In genomic region chr7:45370475-45371311, GRCm38 (mm10) we compare ENCODE assay signal across 7 mouse cellular contexts. TPM values are rescaled to one million over a fixed set of nuclear protein-coding genes. Genes with fewer than 3 reads are reported as not detected.
DNase-seq lines count a peak whose midpoint lies in the region; ATAC-seq and TF ChIP-seq lines count a peak whose summit lies in the region.

Gene Lin7b, minus strand, starts transcription at chr7:45370583.

- peaks cover 23% of the 10 kb centered on the region for H3K27me3 ChIP-seq in embryonic facial prominence, embryonic 15.5 days
- H3K27me3 ChIP-seq in limb, embryonic 12.5 days, result peaks cover 39% of the 10 kb centered on the region
- peaks cover 7% of the 10 kb centered on the region; the same call in 1 of the 2 replicates for H3K27me3 ChIP-seq in midbrain, embryonic 15.5 days (replicated peaks)

- no peak within 1 kb of the TSS for H3K4me3 ChIP-seq in bone marrow, adult 2 months (replicated peaks; ENCODE audit: control insufficient read depth, low read depth, low read length)
- peak within 1 kb of the TSS; percentile 58 for H3K4me3 ChIP-seq in embryonic facial prominence, embryonic 15.5 days (replicated peaks)
- peak within 1 kb of the TSS; percentile 53 for H3K4me3 ChIP-seq in limb, embryonic 12.5 days (replicated peaks)
- peak within 1 kb of the TSS; percentile 48 for H3K4me3 ChIP-seq in midbrain, embryonic 15.5 days

- 12% methylated on average over 28 of the region's 28 CpGs for whole genome bisulfite sequencing in bone marrow, adult 2 months
- WGBS in embryonic facial prominence, embryonic 15.5 days, result 10% methylated on average over 28 of the region's 28 CpGs
- 12% methylated on average over 28 of the region's 28 CpGs for WGBS in limb, embryonic 12.5 days
- 10% methylated on average over 28 of the region's 28 CpGs for WGBS in midbrain, embryonic 15.5 days

- H3K36me3 ChIP-seq in embryonic facial prominence, embryonic 15.5 days, result peaks cover 27% of the 10 kb centered on the region
- peaks cover 34% of the 10 kb centered on the region for H3K36me3 ChIP-seq in limb, embryonic 12.5 days
- peaks cover 12% of the 10 kb centered on the region for H3K36me3 ChIP-seq in midbrain, embryonic 15.5 days (replicated peaks)

- DNase-seq in heart, adult 8-10 months (ENCODE audit: low spot score), result peak; percentile 67
- peak; percentile 90 to 91 for DNase-seq in kidney, adult 8-10 months
- peak; percentile 84 to 90 for DNase-seq in spleen, adult 18-20 months

- H3K27ac ChIP-seq in bone marrow, adult 2 months (ENCODE audit: control insufficient read depth, insufficient read depth, low read depth, low read length, poor library complexity), result no peak within 1 kb of the TSS
- H3K27ac ChIP-seq in embryonic facial prominence, embryonic 15.5 days (replicated peaks), result no peak within 1 kb of the TSS
- no peak within 1 kb of the TSS for H3K27ac ChIP-seq in limb, embryonic 12.5 days
- H3K27ac ChIP-seq in midbrain, embryonic 15.5 days, result peak within 1 kb of the TSS; percentile 35; the same call in 1 of the 2 replicates

- H3K9me3 ChIP-seq in embryonic facial prominence, embryonic 15.5 days (replicated peaks), result no peaks in the 10 kb centered on the region
- H3K9me3 ChIP-seq in limb, embryonic 12.5 days, result no peaks in the 10 kb centered on the region
- no peaks in the 10 kb centered on the region for H3K9me3 ChIP-seq in midbrain, embryonic 15.5 days

- H3K4me1 ChIP-seq in bone marrow, adult 2 months (ENCODE audit: control insufficient read depth, insufficient read depth, low read length), result no peaks in the 10 kb centered on the region; the same call in 1 of the 2 replicates
- peaks cover 32% of the 10 kb centered on the region for H3K4me1 ChIP-seq in embryonic facial prominence, embryonic 15.5 days
- H3K4me1 ChIP-seq in limb, embryonic 12.5 days (replicated peaks), result peaks cover 25% of the 10 kb centered on the region
- H3K4me1 ChIP-seq in midbrain, embryonic 15.5 days, result peaks cover 32% of the 10 kb centered on the region

- no peak for TF ChIP-seq POLR2A in bone marrow, adult 2 months (IDR thresholded peaks at IDR 0.05; ENCODE audit: borderline replicate concordance, control insufficient read depth, low read depth, low read length)

- peak within 1 kb of the TSS; percentile 97 for H3K4me2 ChIP-seq in embryonic facial prominence, embryonic 15.5 days (replicated peaks)
- peak within 1 kb of the TSS; percentile 86 for H3K4me2 ChIP-seq in limb, embryonic 12.5 days
- peak within 1 kb of the TSS; percentile 97 for H3K4me2 ChIP-seq in midbrain, embryonic 15.5 days

- peak within 1 kb of the TSS; percentile 42 for H3K9ac ChIP-seq in embryonic facial prominence, embryonic 15.5 days
- peak within 1 kb of the TSS; percentile 48 for H3K9ac ChIP-seq in limb, embryonic 12.5 days (replicated peaks)
- peak within 1 kb of the TSS; percentile 57 for H3K9ac ChIP-seq in midbrain, embryonic 15.5 days

- 0 out of 2 replicates have a peak, but pooled peaks have one; percentile 7 for TF ChIP-seq CTCF in bone marrow, adult 2 months (IDR thresholded peaks at IDR 0.05; ENCODE audit: control insufficient read depth, insufficient read depth, low read length)

- peak; percentile 77 for ATAC-seq in embryonic facial prominence, embryonic 15.5 days (ENCODE audit: insufficient number of reproducible peaks, low FRiP score, low TSS enrichment, low read depth)
- ATAC-seq in limb, embryonic 12.5 days (ENCODE audit: insufficient number of reproducible peaks, insufficient read depth, low FRiP score, low TSS enrichment, low read depth), result peak; percentile 29
- ATAC-seq in midbrain, embryonic 15.5 days (replicated peaks), result peak; percentile 40

RNA-seq across cellular contexts. Expression of gene Lin7b, which starts in this region (rescaled TPM):
- not detected in 2 replicates for polyA plus RNA-seq in bone marrow, adult 2 months (2011; ENCODE audit: insufficient read depth, insufficient read length, low replicate concordance, missing spikeins)
- 3.8 and 4.0 TPM in 2 replicates for polyA plus RNA-seq in embryonic facial prominence, embryonic 15.5 days (2015; fragmentation: Nextera tagmentation; extraction: Ambion mirVana)
- total RNA-seq in heart, adult 8-10 months (2022), result 1 to 10 TPM; 1.0 to 1.5 (median 1.3) TPM
- polyA plus RNA-seq in limb, embryonic 12.5 days (2016; fragmentation: Nextera tagmentation; extraction: Ambion mirVana), result 1.4 and 1.8 TPM in 2 replicates
- 24.4 TPM in 2 replicates for polyA plus RNA-seq in midbrain, embryonic 15.5 days (2015; fragmentation: Nextera tagmentation; extraction: Ambion mirVana)
